Mouse (Mus musculus) ES-Bruce4 (cell line): ENCODE measurements around the gene Ikbke.

ENCODE experiments used
- CTCF ChIP-seq: IDR thresholded peaks from one replicate; pipeline ENCODE4 v1.8.1; 2011; ENCODE audit warnings: low read depth, low read length
- POLR2A ChIP-seq: IDR thresholded peaks from one replicate; pipeline ENCODE4 v1.8.1; 2011; ENCODE audit warnings: low read length; ENCODE audit not compliant: insufficient read depth

DNA sequence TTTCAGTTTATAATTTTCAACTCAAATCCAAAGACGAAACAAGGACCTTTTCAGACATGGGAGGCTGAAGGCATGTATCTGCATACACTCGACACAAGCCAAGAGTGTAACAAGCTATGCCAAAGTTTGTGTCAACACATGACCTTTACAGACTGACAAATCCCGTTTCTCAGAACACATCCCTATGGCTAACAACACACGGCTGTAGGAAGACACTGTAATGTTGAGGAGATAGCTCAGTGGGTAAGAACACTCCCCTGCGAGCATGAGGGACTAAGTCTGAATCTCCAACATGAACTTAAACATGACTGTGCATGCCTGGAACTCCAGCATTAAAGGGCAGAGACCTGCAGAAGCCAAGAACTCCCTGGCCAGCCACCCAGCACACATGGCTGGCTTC lies 73.1 kb downstream of the Ikbke start:
- TF ChIP-seq CTCF = no peak
- TF ChIP-seq POLR2A = no peak
